Mouse (Mus musculus) lung, adult 18-20 months (tissue): ENCODE data around the gene Slc16a14.
A peak's percentile ranks its signal among the peaks of the same experiment; 100 is the strongest.
"Not testable (repeated sequence)": the region's sequence is repeated elsewhere in the genome, so short reads cannot be mapped to it uniquely, and the experiment has no call there.

Experiments
- DNase-seq, 2 experiments: peaks; one replicate each; pipeline ENCODE4 v3.0.0; 2022; ENCODE audit warnings: mixed read lengths in 2 of 2

Slc16a14 gene

DNA sequence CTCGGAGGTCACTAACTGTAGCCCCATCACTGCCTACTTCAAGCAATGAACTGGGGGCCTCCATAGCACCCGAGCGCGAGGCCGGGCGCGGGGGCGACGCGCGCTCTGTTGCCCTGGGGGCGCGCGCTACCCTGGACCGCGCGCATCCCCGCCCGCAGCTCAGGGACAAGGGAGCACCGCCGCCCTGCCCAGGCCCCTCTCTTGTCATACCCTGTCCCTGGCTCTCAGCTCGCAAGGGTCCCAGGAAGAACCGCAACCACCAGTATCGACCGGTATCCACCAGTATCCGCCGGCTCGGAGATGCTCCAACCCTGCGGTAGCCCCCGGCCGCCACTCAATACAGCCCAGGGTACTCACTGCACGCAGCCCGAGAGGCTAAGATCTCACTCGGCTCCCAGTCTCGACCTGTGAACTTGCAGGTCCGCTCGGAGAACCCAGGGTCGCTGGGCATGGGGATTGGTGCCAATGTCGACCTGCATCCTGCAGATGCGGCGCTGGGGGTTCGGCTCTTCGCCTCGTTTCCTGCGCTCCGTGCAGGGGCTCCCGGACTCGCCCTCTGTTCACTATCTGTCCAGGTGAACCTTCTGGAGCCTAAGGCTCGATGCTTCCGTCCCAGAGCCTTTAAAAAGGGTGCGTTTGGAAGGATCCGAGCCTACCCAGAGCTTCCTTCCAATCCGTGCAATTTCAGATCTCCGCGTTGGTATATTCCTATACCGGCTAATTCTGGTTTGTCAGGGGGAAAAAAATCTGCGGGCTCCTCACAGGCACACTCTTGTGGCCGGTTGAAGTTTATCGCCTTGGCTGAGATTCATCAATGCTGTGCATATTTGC lies at the start of gene Slc16a14:
Gene Slc16a14, minus strand, starts transcription at position 632 of the 831 bp plus-strand sequence.
- DNase-seq = no peak

GRCm38 (mm10) chr1:84961779-84962178 lies 26.8 kb upstream of the Slc16a14 start:
- not testable (repeated sequence) for DNase-seq

DNA sequence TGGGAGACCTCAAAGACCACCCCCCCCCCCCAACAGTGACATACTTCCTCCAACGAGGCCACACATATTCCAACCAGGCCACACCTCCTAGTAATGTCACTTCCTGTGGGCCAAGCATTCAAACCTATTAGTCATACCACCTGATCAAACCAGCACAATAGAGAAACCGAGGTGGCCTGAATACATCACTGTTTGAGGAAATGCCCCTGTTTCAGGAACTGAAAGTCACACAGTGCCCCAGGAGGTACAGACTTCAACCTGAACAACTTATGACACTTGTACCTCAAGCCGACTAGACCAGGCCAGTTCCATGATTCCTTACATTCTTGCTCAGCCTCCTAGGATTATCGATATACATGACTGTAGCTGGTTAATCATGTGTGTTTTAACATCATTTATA lies 22.8 kb upstream of the Slc16a14 start:
- DNase-seq = not testable (repeated sequence)

- not testable (repeated sequence) for DNase-seq
Measured at GRCm38 (mm10) chr1:84956771-84957170, 21.8 kb upstream of the Slc16a14 start.

- no peak for DNase-seq
Measured at GRCm38 (mm10) chr1:84952456-84953181, 17.7 kb upstream of the Slc16a14 start.

- no peak for DNase-seq
Measured at GRCm38 (mm10) chr1:84951566-84951965, 16.6 kb upstream of the Slc16a14 start.

DNA sequence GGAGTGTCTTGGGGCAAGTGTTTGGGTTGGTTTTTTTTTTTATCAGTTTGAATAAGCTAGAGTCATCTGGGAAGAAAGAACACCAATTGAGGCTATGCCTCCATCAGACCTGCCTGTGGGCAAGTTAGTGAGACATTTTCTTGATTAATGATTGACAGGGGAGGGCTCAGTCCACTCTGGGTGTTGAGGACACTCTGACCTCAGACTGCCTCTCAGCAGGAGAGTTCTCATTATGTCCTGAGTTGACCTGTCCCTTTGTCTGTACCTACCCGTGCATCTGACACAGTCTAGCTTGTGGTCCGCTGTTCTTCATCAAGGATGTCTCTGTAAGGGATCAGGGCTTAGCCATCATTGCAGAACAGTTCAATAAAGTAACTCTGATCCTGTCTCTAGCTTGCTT lies 12.5 kb upstream of the Slc16a14 start:
- no peak for DNase-seq

GRCm38 (mm10) chr1:84945950-84946349 lies 11.0 kb upstream of the Slc16a14 start:
- no peak for DNase-seq

DNA sequence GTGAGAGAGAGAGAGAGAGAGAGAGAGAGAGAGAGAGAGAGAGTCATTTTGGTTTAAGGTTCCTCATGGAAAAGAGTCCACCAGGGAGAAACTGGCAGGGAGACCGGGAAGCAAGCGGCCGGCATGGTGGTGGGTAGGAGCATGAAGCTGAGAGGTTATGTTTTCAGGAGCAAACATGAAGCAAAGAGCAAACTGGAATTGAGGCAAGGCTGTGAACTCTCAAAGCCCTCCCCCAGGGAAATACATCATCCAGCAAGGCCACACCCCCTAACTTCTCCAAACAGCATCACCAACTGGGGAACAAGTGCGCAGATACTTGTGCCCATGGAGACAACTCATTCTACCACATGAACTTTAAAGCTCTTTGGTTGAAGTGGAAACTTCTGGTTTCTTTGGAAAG lies 8.6 kb upstream of the Slc16a14 start:
- DNase-seq = no peak

DNA sequence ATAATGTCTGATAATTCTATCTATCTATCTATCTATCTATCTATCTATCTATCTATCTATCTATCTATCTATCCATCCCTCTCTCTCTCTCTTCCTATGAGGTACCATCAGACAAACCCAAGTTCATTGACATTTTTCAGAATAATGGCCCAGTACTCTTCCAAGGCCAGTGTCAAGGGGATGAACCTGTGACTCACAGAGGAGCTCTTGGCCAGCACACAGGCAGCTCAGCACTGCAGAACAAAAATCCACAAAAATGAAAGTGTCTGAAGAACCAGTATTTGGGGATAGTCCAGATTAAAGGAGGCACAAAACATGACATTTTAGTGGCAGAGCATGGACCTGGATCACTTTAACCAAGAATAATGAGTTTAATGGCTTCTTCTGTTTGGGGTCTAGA lies 7.7 kb upstream of the Slc16a14 start:
- DNase-seq = no peak

DNA sequence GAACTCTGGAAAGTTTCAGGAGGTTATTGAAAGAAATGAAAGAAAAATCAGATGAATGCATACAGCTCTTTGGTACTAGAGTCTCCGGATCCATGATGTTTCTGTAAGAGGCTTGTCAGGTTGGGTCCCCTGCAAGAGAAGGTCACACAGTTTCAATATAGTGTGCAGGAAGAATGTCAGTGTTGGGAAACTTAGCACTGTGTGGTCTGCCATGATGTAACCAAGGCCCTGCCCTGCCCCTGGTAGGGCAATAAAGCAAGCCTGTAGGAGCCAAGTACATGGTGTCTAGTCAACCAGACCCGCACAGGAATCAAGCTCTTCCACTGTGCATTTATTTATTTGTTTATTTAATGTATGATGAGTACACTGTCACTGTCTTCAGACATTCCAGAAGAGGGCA lies 5.4 kb upstream of the Slc16a14 start:
- no peak for DNase-seq

DNA sequence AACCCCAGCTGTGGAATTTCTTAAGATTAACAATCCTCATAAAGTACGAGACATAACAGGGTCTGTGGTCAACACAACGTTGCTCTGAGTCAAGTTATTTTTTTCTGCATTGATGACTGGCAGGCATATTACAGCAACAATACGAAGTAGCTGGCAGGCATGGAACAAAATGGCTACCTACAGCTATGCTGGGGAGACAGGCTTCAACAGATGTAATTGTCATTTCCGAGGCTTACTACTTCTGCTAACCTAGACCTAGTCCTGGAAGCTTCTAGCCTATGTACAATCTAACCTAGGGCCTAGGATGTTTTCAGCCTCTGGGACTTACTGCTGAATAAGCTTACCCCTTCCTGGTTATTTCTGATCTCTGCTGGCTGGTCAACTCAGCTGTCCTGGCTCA lies 4.5 kb upstream of the Slc16a14 start:
- no peak for DNase-seq

DNA sequence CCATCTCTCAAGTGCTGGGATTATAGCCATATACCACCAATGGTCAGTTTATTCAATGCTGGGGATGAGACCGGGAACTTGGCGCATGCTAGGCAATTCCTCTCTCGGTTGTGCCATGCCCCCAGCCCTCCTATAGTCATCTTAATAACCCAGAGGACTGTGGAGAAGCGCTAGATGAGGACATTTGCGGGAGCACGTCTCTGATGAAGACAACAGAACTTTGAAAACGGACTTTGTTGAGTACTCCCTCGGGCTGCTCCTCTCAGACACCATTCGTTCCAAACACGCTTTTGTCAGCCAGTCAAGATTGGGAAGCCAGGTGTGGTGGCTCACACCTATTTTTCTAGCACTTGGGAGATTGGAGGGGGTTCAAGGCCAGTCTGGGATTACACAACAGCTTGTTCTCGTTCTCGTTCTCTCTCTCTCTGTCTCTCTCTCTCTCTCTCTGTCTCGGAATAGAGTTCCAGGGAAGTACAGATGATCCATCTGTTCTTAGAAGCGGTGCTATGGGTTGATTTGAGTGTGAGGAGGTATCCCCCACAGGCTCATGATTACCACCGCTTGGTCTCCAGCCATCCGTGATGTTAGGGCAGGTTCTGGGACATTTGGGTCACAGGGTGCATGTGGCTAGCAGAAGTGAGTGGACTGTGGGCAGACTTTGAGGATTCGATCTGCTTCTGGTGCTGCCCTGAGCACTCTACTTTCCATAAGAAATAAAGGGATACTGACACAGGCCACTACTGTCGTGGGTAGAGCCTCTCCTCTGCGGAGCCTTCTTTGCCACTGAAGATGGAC lies 2.0 kb upstream of the Slc16a14 start:
- DNase-seq = no peak

GRCm38 (mm10) chr1:84935668-84936067 lies 734 bp upstream of the Slc16a14 start:
- peak; percentile 56 to 65 for DNase-seq

GRCm38 (mm10) chr1:84934151-84934502 lies 807 bp downstream of the Slc16a14 start:
- no peak for DNase-seq

DNA sequence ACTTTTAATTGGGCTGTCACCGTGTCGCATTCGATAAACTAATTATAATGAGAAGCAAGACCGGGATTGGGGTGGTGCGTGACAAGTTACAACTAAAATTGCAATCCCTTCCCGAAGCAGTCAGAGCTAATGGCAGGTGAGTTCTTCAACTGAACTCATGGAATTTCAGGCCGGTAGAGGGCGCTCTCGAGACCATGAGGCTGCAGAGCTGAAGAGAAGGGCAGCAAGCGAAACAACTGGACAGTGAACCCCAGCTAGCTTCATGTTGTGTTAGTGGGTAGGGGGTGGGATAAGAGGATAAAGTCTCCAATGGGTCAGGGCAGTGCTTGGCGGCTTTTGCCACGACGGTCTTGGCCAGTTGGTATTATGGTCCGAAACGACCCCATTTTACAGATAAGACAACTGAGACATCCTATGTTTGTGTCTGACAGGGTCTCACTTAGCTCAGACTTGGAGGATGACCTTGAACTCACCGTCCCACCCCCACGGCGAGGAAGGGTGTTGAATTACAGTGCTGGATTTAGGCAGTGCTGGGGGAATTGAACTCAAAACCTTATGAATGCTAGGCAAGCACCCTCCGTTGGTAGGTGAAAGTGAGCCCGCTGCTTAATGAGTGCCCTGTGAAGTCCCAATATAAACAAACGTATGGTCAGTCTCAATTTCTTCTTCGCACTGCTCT lies 1.3 kb downstream of the Slc16a14 start:
- peak; percentile 54 to 62 for DNase-seq

DNA sequence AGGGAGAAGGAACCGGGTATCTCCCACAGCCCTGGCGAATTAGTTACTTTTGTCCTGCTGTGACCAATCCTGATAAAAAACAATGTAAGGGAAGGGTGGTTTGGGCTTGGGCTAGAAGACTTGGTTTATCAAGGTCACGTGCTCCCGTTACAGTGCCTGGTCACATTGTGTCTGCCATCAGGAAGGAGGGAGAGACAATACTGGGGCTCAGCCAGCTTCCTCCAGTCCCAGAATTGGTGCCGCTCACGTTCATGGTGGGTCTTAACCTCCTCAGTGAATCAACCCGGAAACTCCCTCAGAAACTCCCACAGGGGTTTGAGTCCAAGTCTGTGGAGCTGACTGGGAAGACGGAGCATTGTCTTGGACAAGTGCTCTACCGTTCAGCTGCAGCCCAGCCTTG lies 9.3 kb downstream of the Slc16a14 start:
- DNase-seq = no peak

- DNase-seq = peak; percentile 12 to 17
Measured at GRCm38 (mm10) chr1:84924134-84924533, 10.8 kb downstream of the Slc16a14 start.

DNA sequence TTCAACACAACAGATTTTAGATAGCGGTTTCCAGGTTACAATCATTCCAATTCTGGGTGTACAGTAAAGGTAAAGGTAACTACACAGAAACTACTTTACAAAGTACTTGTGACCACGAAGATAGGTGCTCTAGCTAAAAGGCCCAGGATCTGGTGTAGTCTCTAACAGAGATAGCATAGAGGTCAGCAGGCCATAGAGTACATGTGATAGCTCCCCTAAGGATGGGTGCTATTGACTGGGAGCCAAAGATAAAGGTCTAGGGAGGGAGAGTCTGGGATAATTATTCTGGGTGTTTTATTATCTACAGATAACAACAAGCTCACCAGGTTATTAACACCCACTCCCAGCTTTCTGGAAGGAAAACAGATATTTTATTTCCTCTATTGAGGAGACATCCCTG lies 11.5 kb downstream of the Slc16a14 start:
- DNase-seq = no peak

GRCm38 (mm10) chr1:84918865-84919264 lies 16.1 kb downstream of the Slc16a14 start:
- DNase-seq = no peak

GRCm38 (mm10) chr1:84915010-84915409 lies 19.9 kb downstream of the Slc16a14 start:
- DNase-seq = no peak

DNA sequence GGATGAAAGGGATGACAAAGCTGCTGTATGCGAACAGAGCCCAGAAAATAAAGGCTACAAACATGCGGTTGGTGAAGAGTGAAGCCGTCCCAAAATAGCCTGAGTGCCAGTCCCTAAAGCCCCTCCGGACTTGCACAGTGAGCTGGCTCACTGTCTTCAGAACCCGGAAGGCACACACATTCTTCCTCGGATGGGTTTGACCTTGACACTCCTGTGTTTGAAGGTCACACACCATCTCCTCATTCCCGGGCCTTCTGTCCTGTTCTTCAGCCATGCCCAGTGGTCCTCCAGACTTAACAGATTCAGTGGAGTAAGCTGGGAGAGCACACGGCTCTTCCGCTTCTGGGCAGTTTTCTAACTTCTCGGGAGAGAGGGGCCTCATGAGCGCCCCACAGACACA lies 22.4 kb downstream of the Slc16a14 start:
- DNase-seq = no peak
